Comparison of ENCODE assay signal across 15 mouse cellular contexts in the genomic region with DNA sequence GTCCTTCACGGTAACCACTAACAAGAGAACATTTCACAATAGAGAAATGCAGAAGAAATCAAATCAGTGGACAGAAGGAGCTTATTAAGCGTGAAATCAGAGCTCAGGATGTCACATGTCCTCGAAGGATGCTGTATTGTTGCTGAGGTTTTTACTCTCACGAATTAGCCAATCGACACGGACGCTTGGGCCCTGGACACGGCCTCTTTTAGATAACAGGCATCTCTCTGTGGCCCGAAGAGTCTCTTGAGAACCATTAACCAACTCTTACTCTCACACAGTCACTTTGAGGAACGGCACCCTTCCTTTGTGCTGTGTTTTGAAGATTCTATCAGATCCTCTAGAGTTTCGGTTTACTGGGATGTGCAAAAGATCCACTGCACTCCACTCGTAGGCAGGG.
"Had no signal": no experiment of that assay in that cellular context is flagged by ENCODE, and none has a peak within 500 bp of the region (broad histone marks: within the 10 kb centered on the region; RNA-seq: fewer than 3 reads in every experiment).

No protein-coding gene starts in this region.

- H3K36me3 ChIP-seq: limb, embryonic 10.5 days; liver, embryonic 15.5 days; midbrain, embryonic 12.5 days had no signal

- H3K9me3 ChIP-seq: limb, embryonic 10.5 days; liver, embryonic 15.5 days; midbrain, embryonic 12.5 days had no signal

- H3K27ac ChIP-seq: layer of hippocampus, adult 2 months; limb, embryonic 10.5 days; liver, embryonic 15.5 days; midbrain, embryonic 12.5 days; stomach, postnatal 0 days had no signal

- H3K4me3 ChIP-seq: layer of hippocampus, adult 2 months; limb, embryonic 10.5 days; liver, embryonic 15.5 days; midbrain, embryonic 12.5 days had no signal

- H3K4me1 ChIP-seq: limb, embryonic 10.5 days; liver, embryonic 15.5 days had no signal

- ATAC-seq: lung, postnatal 0 days had no signal

- H3K9ac ChIP-seq: liver, embryonic 15.5 days; midbrain, embryonic 12.5 days had no signal

- H3K27me3 ChIP-seq: liver, embryonic 15.5 days had no signal

- H3K4me2 ChIP-seq: liver, embryonic 11.5 days; liver, embryonic 15.5 days; midbrain, embryonic 12.5 days had no signal

- DNase-seq: kidney, adult 18-20 months; kidney, postnatal 10 days; kidney, postnatal 4 days; lung, adult 2 months; lung, postnatal 36 days; right cerebral cortex, adult 18-20 months; right cerebral cortex, postnatal 25 days; thymus, postnatal 4 days had no signal
